Mouse (Mus musculus) c-Kit-positive CD71-positive TER-119-positive erythroid progenitor cells, embryonic 14.5 days (primary cell): ENCODE data around the gene Mrs2.

Experiments used
- DNase-seq: peaks from one replicate; pipeline ENCODE4 v3.0.0-alpha.2; 2013; ENCODE audit warnings: low spot score

Gene Mrs2

DNA sequence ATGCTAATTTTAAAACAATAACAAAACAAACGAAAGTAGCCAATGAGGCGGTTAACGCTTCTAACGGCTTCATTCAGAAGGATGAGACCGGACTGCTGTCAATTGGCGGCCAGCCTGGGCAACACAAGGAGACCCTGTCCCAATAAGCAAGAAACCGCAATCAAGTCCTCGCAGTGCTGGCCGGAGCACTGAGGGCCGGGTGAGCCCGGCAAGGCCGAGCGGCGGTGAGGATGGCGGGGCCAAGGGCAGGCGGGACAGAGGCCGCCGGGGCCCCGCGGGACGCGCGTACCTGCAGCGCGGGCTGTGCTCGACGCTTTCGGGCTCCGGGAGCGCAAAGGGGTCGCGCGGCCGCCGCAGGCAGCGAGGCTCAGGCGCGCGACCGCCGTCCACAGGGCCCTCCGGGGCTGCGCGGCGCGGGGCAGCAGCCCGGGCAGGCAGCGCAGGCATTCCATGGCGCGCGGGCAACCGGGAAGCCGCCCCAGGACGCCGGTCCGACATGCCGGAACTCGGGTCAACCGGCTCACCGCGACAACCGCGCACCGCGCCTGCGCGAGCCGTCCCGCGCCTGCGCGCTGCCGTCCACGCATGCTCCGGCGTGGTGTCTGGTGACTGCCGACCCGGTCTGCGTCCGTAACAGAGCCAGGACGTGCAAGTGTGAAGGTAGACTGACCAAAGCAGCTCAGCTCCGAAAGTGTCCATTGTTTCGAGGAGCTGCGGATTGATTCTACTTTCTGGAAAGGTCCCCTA lies at the start of gene Mrs2:
Gene Mrs2 (minus strand): TSS at position 587 of the 747 bp plus-strand sequence.
- DNase-seq = peak; percentile 79

DNA sequence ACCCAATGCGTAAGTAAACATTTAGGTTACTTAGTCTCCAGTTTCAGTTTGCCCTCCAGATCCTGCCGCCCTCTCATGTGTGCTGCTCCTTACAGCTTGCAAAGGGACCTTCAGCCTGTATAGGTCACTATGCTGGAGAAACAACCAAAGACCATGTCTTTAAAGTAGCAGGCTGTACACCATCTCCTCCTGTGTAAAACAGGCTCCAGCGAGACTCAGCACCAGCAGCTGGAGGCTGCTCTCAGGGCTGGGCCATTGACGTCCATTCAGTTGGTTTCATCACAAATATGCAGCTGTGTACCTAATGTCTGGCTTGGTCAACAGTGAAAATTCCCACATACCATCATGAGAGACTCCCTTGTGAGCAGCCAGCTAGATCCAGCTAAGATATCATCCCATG lies 49.6 kb upstream of the Mrs2 start:
- no peak for DNase-seq

DNA sequence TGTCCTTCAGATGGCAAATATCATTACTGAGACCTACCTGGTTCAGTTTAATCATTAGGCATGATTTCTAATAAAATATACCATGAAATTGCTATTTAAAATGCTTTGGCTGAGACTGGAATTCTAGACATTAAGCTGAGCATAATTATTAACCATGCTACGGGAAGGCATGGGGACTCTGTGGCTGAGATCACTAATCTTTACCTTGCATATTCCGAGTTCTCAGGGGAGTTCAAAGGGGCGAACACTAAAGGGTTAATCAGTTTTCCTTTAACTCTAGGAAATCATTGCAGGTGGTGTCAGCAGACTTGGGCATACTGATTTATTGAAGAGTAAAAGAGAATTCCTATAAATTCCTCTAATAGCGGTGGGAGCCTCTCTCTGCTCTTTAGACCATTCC lies 47.0 kb upstream of the Mrs2 start:
- no peak for DNase-seq

DNA sequence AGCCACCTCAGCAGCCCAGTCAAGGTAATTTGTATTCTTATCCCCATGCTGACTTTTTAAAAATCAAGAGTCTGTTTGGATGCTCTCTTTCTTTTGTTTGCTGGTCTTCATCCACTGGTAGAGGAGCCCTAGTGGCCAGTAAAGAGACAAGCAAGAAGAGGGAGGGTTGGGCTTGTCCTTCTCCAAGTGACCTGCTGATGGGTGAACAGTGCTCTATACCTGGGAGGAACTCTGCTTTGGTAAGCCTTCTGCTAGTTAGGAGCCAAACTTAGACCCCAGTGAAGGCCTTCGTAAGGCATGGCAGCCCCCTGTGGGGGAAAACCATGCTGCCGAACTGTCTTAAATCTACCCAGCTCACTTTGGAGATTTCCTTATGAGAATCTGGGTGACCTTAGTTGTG lies 46.5 kb upstream of the Mrs2 start:
- no peak for DNase-seq

DNA sequence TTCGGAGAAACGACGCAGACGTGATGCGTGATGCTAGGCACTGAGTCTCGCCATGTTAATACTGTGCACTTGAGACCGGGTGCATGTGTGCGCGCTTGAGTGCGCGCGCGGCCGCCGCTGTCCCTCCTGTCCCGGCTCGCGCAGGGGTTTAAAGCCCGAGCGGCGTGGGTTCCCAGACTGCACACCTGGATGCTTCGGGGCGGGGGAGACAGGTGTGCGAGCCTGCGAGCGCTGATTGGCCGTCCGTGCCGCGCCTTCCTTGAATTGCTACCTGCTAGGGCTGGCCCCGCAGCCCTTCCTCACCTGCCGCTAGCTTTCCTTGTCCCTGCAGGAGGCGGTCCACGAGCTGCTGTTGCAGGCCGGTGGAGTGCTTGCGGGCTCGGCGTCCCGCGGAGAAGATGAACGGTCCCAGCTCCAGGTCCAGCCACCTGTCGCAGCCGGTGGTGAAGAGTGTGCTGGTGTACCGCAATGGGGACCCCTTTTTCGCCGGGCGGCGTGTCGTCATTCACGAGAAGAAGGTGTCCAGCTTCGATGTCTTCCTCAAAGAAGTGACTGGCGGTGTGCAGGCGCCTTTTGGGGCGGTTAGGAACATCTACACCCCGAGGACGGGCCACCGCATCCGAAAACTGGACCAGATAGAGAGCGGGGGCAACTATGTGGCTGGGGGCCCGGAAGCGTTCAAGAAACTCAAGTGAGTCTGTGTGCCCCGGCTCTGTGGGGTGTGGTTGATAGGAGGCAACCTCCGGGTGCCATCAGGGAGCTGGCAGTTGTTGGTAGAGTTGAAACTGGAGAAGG lies 35.9 kb upstream of the Mrs2 start, which contains the start of gene Dcdc2a:
Gene Dcdc2a (plus strand): TSS at position 132 of the 795 bp plus-strand sequence.
- DNase-seq = no peak

DNA sequence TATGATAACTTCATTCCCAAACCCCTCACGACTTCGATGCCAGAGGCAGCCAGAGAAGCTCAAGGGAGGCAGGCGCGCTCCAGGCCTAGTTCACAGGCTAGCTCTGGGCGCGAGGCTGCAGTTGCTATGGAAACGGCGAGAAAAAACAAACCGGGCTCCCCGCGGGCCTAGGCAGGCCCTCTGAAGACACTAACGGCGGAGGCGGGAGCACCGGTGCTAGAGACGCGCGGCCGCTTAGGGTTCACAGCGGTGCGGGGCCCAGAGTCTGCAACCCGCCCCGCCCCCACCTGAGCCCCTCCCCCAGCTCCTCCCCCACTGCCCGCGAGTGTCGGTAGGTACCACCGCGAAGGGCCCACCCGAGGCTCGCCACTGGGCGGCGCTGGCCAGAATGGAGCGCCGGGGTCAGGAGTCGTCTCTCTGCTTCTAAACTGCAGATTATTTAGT lies 35.0 kb upstream of the Mrs2 start:
- no peak for DNase-seq

DNA sequence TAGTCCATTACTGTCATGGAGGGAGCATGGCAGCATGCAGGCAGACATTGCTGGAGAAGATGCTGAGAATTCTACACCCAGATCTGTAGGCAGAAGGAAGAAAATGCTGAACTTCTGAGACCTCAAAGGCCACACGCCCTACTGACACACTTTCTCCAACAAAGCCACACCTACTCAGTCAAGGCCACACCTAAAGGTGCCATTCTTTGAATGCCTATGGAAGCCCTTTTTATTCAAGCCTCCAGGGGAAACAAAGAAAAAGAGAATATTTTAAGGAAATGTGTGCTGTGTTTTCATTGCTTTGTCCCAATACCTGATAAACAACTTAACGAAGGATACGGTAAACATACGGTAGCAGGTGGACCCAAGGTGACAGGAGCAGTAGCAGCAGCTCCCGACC lies 32.5 kb upstream of the Mrs2 start:
- no peak for DNase-seq

DNA sequence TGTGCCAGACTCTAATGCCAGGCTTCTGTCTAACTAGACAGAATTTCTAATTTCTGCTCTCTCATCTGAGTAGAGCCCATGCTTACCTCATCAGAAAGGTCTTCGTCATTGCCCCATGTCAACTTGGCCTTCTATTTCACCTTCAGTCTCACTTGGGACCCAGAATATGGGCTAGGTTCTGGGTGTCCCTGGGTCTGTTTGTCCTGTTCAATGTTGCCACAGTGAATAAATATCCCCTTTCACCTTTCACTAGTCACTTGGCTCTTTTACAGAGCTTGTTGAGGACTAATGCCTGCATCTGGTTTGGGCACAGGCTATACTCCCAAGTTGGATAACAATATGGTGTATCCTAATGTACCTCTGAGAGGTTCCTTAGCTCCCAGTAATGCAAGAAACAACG lies 19.3 kb upstream of the Mrs2 start:
- no peak for DNase-seq

DNA sequence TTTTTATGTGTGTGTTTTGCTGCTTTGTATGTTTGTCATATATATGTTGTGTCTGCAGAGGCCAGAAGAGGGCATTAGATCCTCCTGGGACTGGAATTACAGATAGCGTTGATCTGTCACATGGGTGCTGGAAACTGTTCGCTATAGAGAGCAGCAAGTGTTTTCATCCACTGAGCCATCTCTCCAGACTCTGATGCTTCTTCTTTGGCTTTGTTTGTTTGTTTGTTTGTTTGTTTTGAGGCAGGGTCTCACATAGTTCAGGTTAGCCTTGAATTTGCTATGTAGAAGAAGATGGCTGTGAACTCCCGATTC lies 6.9 kb upstream of the Mrs2 start:
- no peak for DNase-seq

DNA sequence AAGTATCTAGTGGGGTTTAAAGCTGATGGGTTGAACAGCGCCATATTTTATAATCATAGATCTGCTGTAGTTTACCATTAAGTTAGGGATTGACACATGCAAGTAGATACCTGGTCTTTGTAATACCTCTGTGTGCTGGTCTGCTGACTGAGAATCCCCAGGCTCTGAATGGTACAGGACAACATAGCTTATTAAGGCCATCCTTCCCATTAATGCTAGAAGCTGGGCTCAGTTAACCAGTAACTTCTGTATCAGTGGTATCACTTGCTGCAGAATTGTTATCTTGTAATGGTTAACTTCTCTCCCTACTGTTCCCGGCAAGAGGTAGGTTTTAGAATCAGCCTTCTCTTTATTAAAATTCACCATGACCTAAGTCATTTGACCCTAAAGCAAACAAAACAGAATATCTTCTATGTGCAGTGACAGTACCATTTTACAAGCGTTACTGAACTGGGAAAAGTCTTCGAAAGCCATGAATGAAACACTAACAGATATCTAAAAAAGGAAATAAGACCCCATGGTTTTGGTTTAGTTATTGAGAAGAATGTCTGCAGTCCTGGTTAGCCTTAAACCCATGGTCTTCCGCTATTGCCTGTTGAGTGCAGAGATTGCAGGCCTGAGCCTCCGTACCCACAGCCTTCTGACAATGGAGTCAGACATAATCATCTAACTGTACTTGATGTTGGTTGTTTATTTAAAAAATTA lies 6.4 kb upstream of the Mrs2 start:
- no peak for DNase-seq

DNA sequence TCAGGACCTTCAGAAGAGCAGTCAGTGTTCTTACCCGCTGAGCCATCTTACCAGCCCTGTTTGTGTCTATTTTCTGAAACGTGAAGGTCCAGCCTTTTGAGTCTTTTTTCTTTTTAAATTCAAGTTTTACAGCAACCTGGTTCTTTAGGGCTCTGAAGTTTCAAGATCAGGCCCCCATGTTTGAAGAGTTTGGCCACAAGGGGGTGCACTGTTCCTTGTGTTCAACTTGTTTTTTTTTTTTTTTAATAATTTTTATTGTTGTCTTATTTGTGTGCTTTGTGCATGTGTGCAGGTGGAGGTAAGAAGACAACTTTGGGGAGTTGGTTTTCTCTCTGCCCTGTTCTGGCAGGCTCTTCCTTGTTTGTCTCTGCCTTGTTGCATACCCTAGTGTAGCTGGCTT lies 4.5 kb upstream of the Mrs2 start:
- DNase-seq = peak; percentile 35

DNA sequence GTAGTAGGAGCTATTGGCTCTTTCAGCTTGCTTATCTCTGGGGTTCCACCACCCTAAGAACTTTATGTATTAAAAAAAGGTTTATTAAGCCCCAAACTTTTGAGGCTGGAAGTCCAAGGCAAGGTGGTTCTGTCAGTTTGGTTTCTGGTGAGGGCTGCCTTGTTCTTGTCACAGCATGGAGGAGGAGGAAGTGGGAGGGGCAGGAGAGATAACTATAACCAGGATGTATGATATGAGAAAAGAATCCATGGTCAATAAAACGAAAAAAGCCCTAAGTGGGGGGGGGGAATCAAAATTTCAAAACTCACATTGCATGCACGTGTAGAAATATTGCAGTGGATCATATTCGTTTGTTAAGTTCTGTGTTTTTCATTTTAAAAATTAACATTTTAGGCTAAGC lies 3.0 kb upstream of the Mrs2 start:
- DNase-seq = no peak

DNA sequence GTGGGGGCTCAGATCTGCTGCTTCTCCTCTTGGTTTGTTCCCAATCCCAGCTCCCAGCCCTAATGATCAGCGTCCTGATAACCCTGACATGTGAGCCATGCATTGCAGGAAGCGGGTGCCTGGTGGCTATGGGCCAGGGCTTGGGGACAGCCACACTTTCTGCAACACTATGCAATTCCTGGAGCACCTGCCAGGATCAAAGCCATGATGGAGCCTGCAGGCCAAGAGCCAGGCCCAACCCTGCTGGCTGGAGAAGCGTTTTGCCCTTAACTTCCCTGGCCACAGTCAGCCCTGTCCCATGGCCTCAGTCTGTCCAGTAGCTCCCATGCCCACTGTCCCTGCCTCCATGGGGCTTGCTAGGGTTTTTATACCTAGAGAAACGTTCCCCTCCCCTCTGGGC lies 2.2 kb upstream of the Mrs2 start:
- DNase-seq = no peak

DNA sequence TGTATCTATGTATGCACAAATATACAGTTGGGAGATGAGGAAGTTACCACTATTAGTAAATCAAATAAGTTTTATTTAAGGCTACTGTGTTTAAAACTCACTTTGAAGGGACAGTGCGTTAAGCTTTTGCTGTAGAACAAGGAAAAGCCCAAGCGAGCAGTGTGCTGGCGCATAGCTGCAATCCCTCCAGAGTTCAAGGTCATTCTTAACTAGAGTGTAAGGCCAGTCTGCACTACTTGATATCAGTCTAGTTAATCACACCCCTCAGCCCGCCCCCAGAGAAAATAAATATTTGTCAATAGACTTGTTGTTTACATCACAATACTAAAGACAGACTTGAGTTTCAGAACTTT lies 337 bp upstream of the Mrs2 start:
- no peak for DNase-seq

DNA sequence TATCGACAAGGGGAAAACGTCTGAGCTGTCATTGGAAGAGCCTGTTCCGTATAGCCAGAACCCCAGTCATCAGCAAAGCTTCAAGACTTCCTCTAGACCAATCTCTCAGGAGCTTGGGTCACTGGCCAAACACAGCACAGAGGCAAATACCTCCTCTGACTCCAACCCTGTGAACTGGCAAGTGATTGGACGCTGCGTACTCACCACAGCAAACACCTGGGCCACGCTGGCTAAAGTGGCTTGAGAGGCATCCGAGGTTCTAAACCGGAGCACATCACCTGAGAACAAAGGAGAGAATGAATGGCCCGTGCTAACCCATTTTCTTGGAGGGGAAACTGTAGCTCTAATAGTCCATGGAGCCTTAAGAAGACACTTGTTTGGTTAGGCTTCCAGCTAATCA lies 1.9 kb downstream of the Mrs2 start:
- DNase-seq = no peak

DNA sequence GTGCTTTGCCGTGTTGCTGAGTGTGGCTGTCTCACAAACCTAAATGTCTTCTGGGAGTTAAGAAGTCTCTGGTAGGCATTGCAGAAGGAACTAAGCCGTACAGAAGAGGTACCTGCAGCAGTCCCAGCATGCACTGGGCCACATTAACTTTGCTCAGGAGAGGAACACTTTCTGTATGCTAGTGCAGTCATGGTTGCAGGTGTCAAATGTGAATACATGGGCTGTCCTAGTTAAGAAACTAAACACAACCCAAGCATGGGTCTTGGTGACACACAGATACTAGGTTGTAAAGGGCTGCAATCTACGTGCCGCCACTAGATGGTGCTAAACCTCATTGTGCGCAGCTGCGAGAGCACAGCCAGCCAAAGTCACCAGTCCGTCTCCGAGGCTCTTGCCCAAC lies 13.1 kb downstream of the Mrs2 start:
- DNase-seq = no peak

DNA sequence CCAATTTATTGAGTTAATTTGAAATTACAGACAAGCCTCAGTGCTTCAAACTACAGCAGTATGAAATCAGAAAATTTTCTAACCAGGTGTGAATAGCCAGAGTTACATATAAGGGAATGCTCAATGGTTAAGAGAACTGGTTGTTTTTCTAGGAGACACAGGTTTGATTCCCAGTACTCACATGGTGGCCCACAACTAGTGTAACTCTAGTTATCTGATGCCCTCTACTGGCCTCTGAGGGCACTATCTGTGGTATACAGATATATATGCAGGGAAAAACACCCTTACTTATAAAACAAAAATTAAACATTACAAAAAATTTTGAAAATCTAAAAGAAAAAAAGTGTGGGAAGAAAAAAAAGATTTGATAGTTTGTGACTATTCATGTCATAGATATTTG lies 17.2 kb downstream of the Mrs2 start:
- DNase-seq = peak; percentile 27

DNA sequence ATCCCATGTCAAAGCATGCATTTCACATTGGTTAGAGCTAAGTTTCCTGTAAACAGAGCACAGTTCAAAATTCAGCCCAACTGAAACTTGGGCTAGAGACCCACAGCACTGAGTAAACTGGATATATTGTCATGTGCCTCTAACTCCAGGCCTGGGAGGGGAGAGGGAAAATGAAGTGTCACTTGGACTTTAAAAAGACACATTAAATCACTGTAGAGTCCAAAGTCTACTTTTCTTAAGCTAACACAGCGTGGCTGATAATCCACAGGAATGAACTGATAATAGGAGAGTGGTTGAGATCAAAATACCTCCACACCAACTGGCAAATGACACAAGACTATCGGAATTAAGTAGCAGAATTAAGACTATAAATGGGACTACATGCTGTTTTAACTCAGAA lies 20.6 kb downstream of the Mrs2 start:
- no peak for DNase-seq

DNA sequence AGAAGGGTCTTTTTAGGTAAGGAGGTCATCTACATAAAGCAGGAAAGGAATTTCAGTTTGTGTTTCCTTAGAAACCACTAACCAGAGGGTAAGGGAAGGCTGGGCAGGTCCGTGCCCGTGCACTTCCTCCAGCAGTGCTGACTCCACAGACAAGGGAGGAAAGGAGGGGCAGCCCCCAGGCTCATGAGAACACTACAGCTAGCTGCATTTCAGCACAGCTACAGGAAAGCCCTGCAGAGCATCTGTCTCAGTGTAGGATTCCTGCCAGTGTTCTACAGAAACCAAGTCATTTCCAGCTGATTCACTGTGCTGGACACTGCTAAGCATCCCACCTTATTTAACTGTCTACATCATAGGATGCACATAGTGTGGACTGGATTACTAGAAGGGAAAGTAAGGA lies 27.0 kb downstream of the Mrs2 start:
- DNase-seq = no peak

DNA sequence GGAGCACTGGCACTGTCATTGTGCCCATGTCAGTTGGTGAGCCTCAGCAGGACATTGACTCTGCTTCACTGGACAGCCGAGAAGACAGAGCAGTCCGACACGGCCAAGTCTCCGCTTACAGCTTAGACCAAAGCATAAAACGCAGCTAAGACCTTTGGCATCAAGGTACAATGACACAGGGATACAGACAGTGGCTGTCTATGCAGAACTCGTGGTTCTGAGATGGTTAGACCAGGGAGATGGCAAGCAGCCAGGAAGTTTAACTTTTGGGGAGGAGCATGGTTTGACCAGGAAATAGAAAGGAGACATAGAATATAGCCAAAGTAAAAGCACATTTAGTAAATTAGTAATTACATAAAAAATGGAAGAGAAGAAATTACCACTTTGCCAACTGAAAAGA lies 31.2 kb downstream of the Mrs2 start:
- DNase-seq = no peak

DNA sequence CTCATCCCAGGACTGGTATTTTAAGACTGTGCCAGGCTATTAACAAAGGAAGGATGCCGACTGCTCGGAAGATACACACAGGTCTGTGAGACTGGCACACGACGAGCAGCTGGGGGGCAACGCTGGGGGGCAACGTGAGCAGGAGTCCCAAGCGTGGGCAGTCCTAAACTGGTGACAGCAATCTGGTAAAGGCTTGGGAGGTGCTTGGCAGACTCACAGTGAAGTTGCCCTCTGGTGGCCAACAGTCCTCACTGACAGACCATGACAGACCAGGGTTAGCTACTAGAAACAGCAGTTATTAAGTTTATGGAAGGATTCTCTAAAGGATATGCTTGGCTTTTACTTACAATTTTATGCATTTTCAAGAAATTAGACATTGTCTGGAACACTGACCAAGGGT lies 31.8 kb downstream of the Mrs2 start:
- no peak for DNase-seq

DNA sequence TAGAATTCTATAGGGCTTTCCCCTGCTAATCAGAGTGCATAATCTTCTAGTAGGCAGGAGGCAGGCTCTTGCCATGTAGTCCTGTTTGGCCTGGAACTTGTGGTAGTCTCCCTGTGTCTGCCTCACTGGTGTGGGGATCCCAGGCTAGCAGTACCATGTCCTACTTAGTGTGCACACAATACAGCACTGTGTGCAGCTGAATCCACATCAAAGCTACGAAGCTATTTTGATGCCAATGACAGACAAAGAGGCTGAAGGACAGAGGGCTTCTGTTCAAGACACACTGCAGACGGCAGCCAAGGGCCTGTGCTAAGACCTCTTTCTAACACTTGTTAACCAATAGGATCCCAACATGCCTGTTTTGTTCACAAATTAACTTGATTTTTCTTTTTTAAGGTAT lies 34.7 kb downstream of the Mrs2 start:
- no peak for DNase-seq

DNA sequence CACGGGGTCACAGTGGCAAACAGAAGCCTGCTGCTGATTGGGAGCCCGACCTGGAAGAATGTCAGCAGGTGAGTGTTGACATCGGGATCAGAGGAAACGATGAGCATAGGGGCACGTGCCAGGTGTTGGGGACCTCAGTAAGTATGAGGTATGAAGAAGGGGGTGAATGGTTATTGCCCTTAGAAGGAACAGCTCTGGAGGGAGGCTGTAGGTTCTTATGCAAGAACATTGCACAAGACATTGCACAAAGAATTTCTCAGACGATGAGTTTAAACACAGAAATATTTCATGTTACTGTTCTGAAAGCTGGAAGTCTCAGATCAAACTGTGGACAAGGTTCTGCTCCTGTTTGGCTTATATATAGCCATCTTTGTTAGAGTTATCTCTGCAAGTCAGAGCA lies 39.1 kb downstream of the Mrs2 start:
- no peak for DNase-seq
